In the genomic region with DNA sequence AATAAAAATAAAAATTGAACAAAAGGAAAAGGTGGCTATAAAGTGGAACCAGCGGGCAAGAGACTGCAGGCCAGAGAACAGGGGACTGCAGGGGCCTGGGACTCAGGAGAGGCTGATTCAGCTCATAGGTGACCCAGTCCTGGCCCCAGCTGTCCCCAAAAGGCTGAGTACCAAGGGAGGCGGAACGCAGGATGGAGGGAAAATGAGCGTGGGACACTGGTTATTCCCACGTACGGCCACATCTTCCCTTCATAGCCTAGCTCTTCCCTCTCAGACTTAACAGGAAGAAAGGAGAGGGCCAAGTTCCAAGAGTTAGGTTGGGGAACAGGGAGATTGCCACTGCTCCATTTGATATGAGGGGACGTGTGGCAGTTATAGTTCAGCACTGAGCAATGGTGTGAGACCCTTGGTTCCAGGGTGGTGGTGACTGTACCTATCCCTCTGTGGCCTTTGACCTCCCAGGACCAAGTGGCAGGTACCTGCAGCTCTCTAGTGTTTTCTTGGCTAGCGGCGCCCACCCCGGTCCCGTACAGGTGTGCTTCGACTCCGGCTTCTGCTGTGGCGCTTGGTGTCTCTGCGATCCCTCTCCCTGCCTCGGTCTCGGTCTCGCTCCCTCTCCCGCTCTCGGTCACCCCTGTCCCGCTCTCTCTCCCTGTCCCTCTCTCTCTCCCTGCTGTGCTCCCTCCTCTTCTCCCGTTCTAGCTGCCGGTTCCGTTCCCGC, we compare ENCODE assay signal across 19 mouse cellular contexts. TPM values are rescaled to one million over a fixed set of nuclear protein-coding genes. Genes with fewer than 3 reads are reported as not detected.
DNase-seq lines count a peak whose midpoint lies in the region; ATAC-seq lines count a peak whose summit lies in the region.
"Had no signal": no experiment of that assay in that cellular context is flagged by ENCODE, and none has a peak within 500 bp of the region (broad histone marks: within the 10 kb centered on the region; RNA-seq: fewer than 3 reads in every experiment).

No protein-coding gene starts in this region.

- H3K27ac ChIP-seq in heart, embryonic 13.5 days (replicated peaks), result no peak overlapping the region
- peak overlapping the region; percentile 43; the same call in 1 of the 2 replicates for H3K27ac ChIP-seq in limb, embryonic 15.5 days

- H3K4me1 ChIP-seq in heart, embryonic 13.5 days, result peaks cover 17% of the 10 kb centered on the region
- H3K4me1 ChIP-seq in limb, embryonic 15.5 days, result peaks cover 17% of the 10 kb centered on the region

- H3K9ac ChIP-seq in heart, embryonic 13.5 days, result no peak overlapping the region
- H3K9ac ChIP-seq in limb, embryonic 15.5 days, result no peak overlapping the region

- ATAC-seq in heart, embryonic 13.5 days (ENCODE audit: extremely low read depth, insufficient number of reproducible peaks, low FRiP score, low TSS enrichment), result no peak
- ATAC-seq in limb, embryonic 15.5 days (ENCODE audit: insufficient number of reproducible peaks, low FRiP score, low TSS enrichment, low read depth), result no peak

- DNase-seq in heart, postnatal 14 days, result no peak
- DNase-seq in testis, postnatal 10 days (ENCODE audit: low spot score), result peak; percentile 50
- DNase-seq in testis, postnatal 14 days (ENCODE audit: low spot score), result no peak
- DNase-seq in layer of hippocampus, postnatal 36 days, result no peak
- DNase-seq in spleen, postnatal 36 days (ENCODE audit: low spot score in 2 of 2), result no peak
- DNase-seq in gastrocnemius, postnatal 36 days, result no peak

- intact Hi-C loops in heart, postnatal 14 days (cut with DNase I), result loop anchor here (2.0 to 10.0 kb wide), 4 partner anchors 35 to 578 kb away; a partner anchor contains a TSS
- intact Hi-C loops in gastrocnemius, postnatal 36 days (cut with DNase I), result loop anchor here (2.0 kb wide), 1 partner anchor 60 kb away; no protein-coding TSS in a partner anchor

- 76% methylated on average over 25 of the region's 25 CpGs for WGBS in heart, embryonic 13.5 days
- WGBS in limb, embryonic 15.5 days, result 76% methylated on average over 25 of the region's 25 CpGs

- H3K36me3 ChIP-seq in heart, embryonic 13.5 days, result peaks cover 68% of the 10 kb centered on the region
- H3K36me3 ChIP-seq in limb, embryonic 15.5 days, result peaks cover 69% of the 10 kb centered on the region

- H3K4me3 ChIP-seq in heart, embryonic 13.5 days, result no peak overlapping the region
- no peak overlapping the region for H3K4me3 ChIP-seq in limb, embryonic 15.5 days

- H3K9me3 ChIP-seq in heart, embryonic 13.5 days, result no peaks in the 10 kb centered on the region
- H3K9me3 ChIP-seq in limb, embryonic 15.5 days, result no peaks in the 10 kb centered on the region
- H3K9me3 ChIP-seq: embryonic facial prominence, embryonic 15.5 days had no signal

- peak overlapping the region; percentile 99; the same call in 1 of the 2 replicates for H3K4me2 ChIP-seq in heart, embryonic 13.5 days
- no peak overlapping the region for H3K4me2 ChIP-seq in limb, embryonic 15.5 days

- H3K27me3 ChIP-seq in heart, embryonic 13.5 days (replicated peaks), result peaks cover 3% of the 10 kb centered on the region; the same call in 1 of the 2 replicates
- H3K27me3 ChIP-seq in limb, embryonic 15.5 days, result no peaks in the 10 kb centered on the region
- H3K27me3 ChIP-seq: embryonic facial prominence, embryonic 15.5 days had no signal

RNA-seq across cellular contexts. Expression of a gene that starts 1.2 kb away (rescaled TPM):
- polyA plus RNA-seq in heart, embryonic 13.5 days (2015; fragmentation: Nextera tagmentation; extraction: Ambion mirVana), result 1.7 and 2.1 TPM in 2 replicates
- total RNA-seq in heart, postnatal 14 days (2021), result 1 to 10 TPM; 1.1 to 1.6 TPM
- 3.7 and 4.2 TPM in 2 replicates for polyA plus RNA-seq in limb, embryonic 15.5 days (2015; fragmentation: Nextera tagmentation; extraction: Ambion mirVana)
- total RNA-seq in layer of hippocampus, postnatal 36 days (2021), result 10 to 100 TPM; 23.6 to 24.5 TPM
- under 1 TPM; 0.36 to 0.59 TPM for total RNA-seq in gastrocnemius, postnatal 36 days (2021)

RNA-seq across cellular contexts. Expression of a gene that starts 1.6 kb away (rescaled TPM):
- polyA plus RNA-seq in heart, embryonic 13.5 days (2015; fragmentation: Nextera tagmentation; extraction: Ambion mirVana), result not detected in 2 replicates
- not detected for total RNA-seq in heart, postnatal 14 days (2021)
- polyA plus RNA-seq in limb, embryonic 15.5 days (2015; fragmentation: Nextera tagmentation; extraction: Ambion mirVana), result 0.99 TPM in 1 of 2 replicates, not detected in the other
- not detected for total RNA-seq in layer of hippocampus, postnatal 36 days (2021)
- total RNA-seq in gastrocnemius, postnatal 36 days (2021), result not detected
- total RNA-seq: adrenal gland, postnatal 36 days; granulocyte monocyte progenitor cell, adult 5-6 weeks; layer of hippocampus, postnatal 14 days; left cerebral cortex, postnatal 36 days; megakaryocyte-erythroid progenitor cell, adult 5-6 weeks had no signal
- polyA plus RNA-seq: embryonic facial prominence, embryonic 15.5 days; heart, postnatal 0 days; intestine, postnatal 0 days; lung, embryonic 16.5 days; neural tube, embryonic 14.5 days; spleen, adult 2 months had no signal

RNA-seq across cellular contexts. Expression of a gene that starts 21.2 kb away (rescaled TPM):
- 0.23 and 0.68 TPM in 2 replicates for polyA plus RNA-seq in heart, embryonic 13.5 days (2015; fragmentation: Nextera tagmentation; extraction: Ambion mirVana)
- total RNA-seq in heart, postnatal 14 days (2021), result 1 to 10 TPM in 1 of 2 experiments, not detected in 1; 1.1 TPM
- not detected in 2 replicates for polyA plus RNA-seq in limb, embryonic 15.5 days (2015; fragmentation: Nextera tagmentation; extraction: Ambion mirVana)
- under 1 TPM; 0.23 to 0.27 TPM for total RNA-seq in layer of hippocampus, postnatal 36 days (2021)
- total RNA-seq in gastrocnemius, postnatal 36 days (2021), result under 1 TPM in 1 of 2 experiments, not detected in 1; 0.26 TPM
- total RNA-seq: adrenal gland, postnatal 36 days; megakaryocyte-erythroid progenitor cell, adult 5-6 weeks had no signal
- polyA plus RNA-seq: embryonic facial prominence, embryonic 15.5 days; heart, postnatal 0 days; intestine, postnatal 0 days; spleen, adult 2 months had no signal

RNA-seq across cellular contexts. Expression of a gene that starts 24.6 kb away (rescaled TPM):
- polyA plus RNA-seq in heart, embryonic 13.5 days (2015; fragmentation: Nextera tagmentation; extraction: Ambion mirVana), result 323 and 363 TPM in 2 replicates
- total RNA-seq in heart, postnatal 14 days (2021), result 100 to 1,000 TPM; 186 to 196 TPM
- polyA plus RNA-seq in limb, embryonic 15.5 days (2015; fragmentation: Nextera tagmentation; extraction: Ambion mirVana), result 343 and 373 TPM in 2 replicates
- total RNA-seq in layer of hippocampus, postnatal 36 days (2021), result 100 to 1,000 TPM; 203 to 230 TPM
- 100 to 1,000 TPM; 167 to 169 TPM for total RNA-seq in gastrocnemius, postnatal 36 days (2021)

RNA-seq across cellular contexts. Expression of a gene that starts 36.6 kb away (rescaled TPM):
- polyA plus RNA-seq in heart, embryonic 13.5 days (2015; fragmentation: Nextera tagmentation; extraction: Ambion mirVana), result 5.8 and 6.0 TPM in 2 replicates
- 1 to 10 TPM; 5.0 to 6.0 TPM for total RNA-seq in heart, postnatal 14 days (2021)
- 5.8 and 6.1 TPM in 2 replicates for polyA plus RNA-seq in limb, embryonic 15.5 days (2015; fragmentation: Nextera tagmentation; extraction: Ambion mirVana)
- 1 to 10 TPM; 4.7 to 5.5 TPM for total RNA-seq in layer of hippocampus, postnatal 36 days (2021)
- 1 to 10 TPM; 1.5 to 3.3 TPM for total RNA-seq in gastrocnemius, postnatal 36 days (2021)

Comparison
In these comparisons a context has a peak if more than half of its experiments do, and no peak if none do; other contexts are left out.
1. RNA of a gene that starts 1.2 kb away (total RNA-seq): 23.6 to 24.5 TPM in layer of hippocampus, postnatal 36 days; 1.1 to 1.6 TPM in heart, postnatal 14 days and 0.36 to 0.59 TPM in gastrocnemius, postnatal 36 days; every median in the first group is over 4 times any median in the second.